In the genomic region with DNA sequence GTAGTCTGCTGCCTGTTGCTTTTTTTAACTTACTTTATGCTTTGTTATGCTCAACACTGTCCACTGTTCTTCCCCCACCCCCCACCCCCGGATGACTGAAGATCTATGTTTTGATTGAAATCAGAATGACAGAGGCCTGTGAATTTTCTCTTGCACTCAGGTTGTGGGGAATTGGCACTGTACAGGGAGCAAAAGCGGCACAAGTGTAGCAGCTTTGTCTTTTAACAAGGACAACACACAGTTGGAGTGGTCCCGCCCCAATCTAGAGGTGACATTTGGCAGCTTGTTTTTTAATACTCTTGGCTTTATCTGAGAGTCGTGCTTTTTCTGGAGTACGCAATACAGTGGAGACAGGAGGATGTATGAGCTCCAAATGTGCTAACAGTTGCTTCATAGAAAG, we compare ENCODE assay signal across 31 mouse cellular contexts. TPM values are rescaled to one million over a fixed set of nuclear protein-coding genes. Genes with fewer than 3 reads are reported as not detected.
DNase-seq lines count a peak whose midpoint lies in the region; ATAC-seq lines count a peak whose summit lies in the region.
"Had no signal": no experiment of that assay in that cellular context is flagged by ENCODE, and none has a peak within 500 bp of the region (broad histone marks: within the 10 kb centered on the region; RNA-seq: fewer than 3 reads in every experiment).

No protein-coding gene starts in this region.

- intact Hi-C loops in heart, postnatal 25 days (cut with DNase I), result no loop called here

- no peak overlapping the region for H3K9ac ChIP-seq in heart, embryonic 15.5 days
- H3K9ac ChIP-seq in midbrain, embryonic 15.5 days, result no peak overlapping the region
- H3K9ac ChIP-seq: embryonic facial prominence, embryonic 13.5 days; forebrain, embryonic 12.5 days; limb, embryonic 15.5 days; liver, embryonic 14.5 days; lung, embryonic 15.5 days; midbrain, embryonic 13.5 days had no signal

- H3K4me3 ChIP-seq in heart, embryonic 15.5 days, result no peak overlapping the region
- no peak overlapping the region for H3K4me3 ChIP-seq in midbrain, embryonic 15.5 days
- H3K4me3 ChIP-seq: embryonic facial prominence, embryonic 13.5 days; erythroblast, embryonic 14.5 days; forebrain, embryonic 12.5 days; gastrocnemius, adult 2 months; hindbrain, embryonic 10.5 days; left cerebral cortex, adult 2 months; limb, embryonic 15.5 days; lung, embryonic 15.5 days; megakaryocyte, embryonic 14.5 days; midbrain, embryonic 13.5 days had no signal

- 33% methylated on average over 5 of the region's 5 CpGs for WGBS in heart, embryonic 15.5 days
- WGBS in midbrain, embryonic 15.5 days, result 85% methylated on average over 5 of the region's 5 CpGs

- H3K9me3 ChIP-seq in heart, embryonic 15.5 days (replicated peaks), result no peaks in the 10 kb centered on the region
- H3K9me3 ChIP-seq in midbrain, embryonic 15.5 days, result no peaks in the 10 kb centered on the region
- H3K9me3 ChIP-seq: limb, embryonic 15.5 days; lung, embryonic 15.5 days had no signal

- peak; percentile 5 for DNase-seq in adrenal gland, postnatal 10 days
- no peak for DNase-seq in adrenal gland, adult (ENCODE audit: inconsistent age in 2 of 2, low spot score in 1 of 2)
- no peak for DNase-seq in heart, postnatal 25 days (ENCODE audit: low spot score)
- DNase-seq in lung, postnatal 36 days, result peak; percentile 15
- DNase-seq in lung, postnatal 25 days (ENCODE audit: low spot score), result no peak
- DNase-seq: adrenal gland, adult 2 months; cerebellum, adult 18-20 months; cerebellum, postnatal 25 days; gastrocnemius, adult 2 months; kidney, adult 9 months; kidney, postnatal 14 days; left cerebral cortex, postnatal 4 days; right cerebral cortex, postnatal 25 days; spleen, adult 18-20 months had no signal

- no peaks in the 10 kb centered on the region for H3K36me3 ChIP-seq in heart, embryonic 15.5 days
- no peaks in the 10 kb centered on the region for H3K36me3 ChIP-seq in midbrain, embryonic 15.5 days (replicated peaks)
- H3K36me3 ChIP-seq: embryonic facial prominence, embryonic 13.5 days; forebrain, embryonic 12.5 days; hindbrain, embryonic 10.5 days; limb, embryonic 15.5 days; lung, embryonic 15.5 days; midbrain, embryonic 13.5 days had no signal

- H3K4me1 ChIP-seq in heart, embryonic 15.5 days (replicated peaks), result peaks cover 26% of the 10 kb centered on the region
- 0 out of 2 replicates have a peak, but pooled peaks cover 3% of the 10 kb centered on the region for H3K4me1 ChIP-seq in midbrain, embryonic 15.5 days
- H3K4me1 ChIP-seq: lung, embryonic 15.5 days; megakaryocyte, embryonic 14.5 days had no signal

- peak; percentile 56 for ATAC-seq in heart, embryonic 15.5 days (replicated peaks; ENCODE audit: insufficient number of reproducible peaks, insufficient read depth, low FRiP score, low read depth)
- no peak for ATAC-seq in megakaryocyte progenitor cell, adult 5-6 weeks (replicated peaks; ENCODE audit: poor library complexity)
- no peak for ATAC-seq in midbrain, embryonic 15.5 days (replicated peaks)
- ATAC-seq: hindbrain, embryonic 16.5 days; intestine, embryonic 16.5 days; midbrain, embryonic 13.5 days had no signal

- H3K4me2 ChIP-seq in heart, embryonic 15.5 days, result no peak overlapping the region
- H3K4me2 ChIP-seq in midbrain, embryonic 15.5 days, result no peak overlapping the region
- H3K4me2 ChIP-seq: embryonic facial prominence, embryonic 13.5 days; forebrain, embryonic 12.5 days; limb, embryonic 15.5 days; lung, embryonic 15.5 days; midbrain, embryonic 13.5 days had no signal

- H3K27ac ChIP-seq in heart, embryonic 15.5 days, result peak overlapping the region; percentile 73
- H3K27ac ChIP-seq in midbrain, embryonic 15.5 days, result no peak overlapping the region
- H3K27ac ChIP-seq: embryonic facial prominence, embryonic 13.5 days; forebrain, embryonic 12.5 days; gastrocnemius, adult 2 months; hindbrain, embryonic 10.5 days; left cerebral cortex, adult 2 months; limb, embryonic 15.5 days; liver, embryonic 14.5 days; lung, embryonic 15.5 days; midbrain, embryonic 13.5 days had no signal

- H3K27me3 ChIP-seq in heart, embryonic 15.5 days, result no peaks in the 10 kb centered on the region
- H3K27me3 ChIP-seq in midbrain, embryonic 15.5 days (replicated peaks), result no peaks in the 10 kb centered on the region
- H3K27me3 ChIP-seq: embryonic facial prominence, embryonic 13.5 days; limb, embryonic 15.5 days; lung, embryonic 15.5 days; midbrain, embryonic 13.5 days had no signal

RNA-seq across cellular contexts. Expression of a gene that starts 57.7 kb away (rescaled TPM):
- total RNA-seq in adrenal gland, postnatal 10 days (2021), result under 1 TPM; 0.33 to 0.36 TPM
- polyA plus RNA-seq in heart, embryonic 15.5 days (2015; fragmentation: Nextera tagmentation; extraction: Ambion mirVana), result 0.04 TPM in 1 of 2 replicates, not detected in the other
- under 1 TPM in 1 of 2 experiments, not detected in 1; 0.08 TPM for total RNA-seq in heart, postnatal 25 days (2021)
- not detected in 2 replicates for total RNA-seq in megakaryocyte progenitor cell, adult 5-6 weeks (2015)
- not detected in 2 replicates for total RNA-seq in megakaryocyte progenitor cell, adult 5-6 weeks (2017)
- polyA plus RNA-seq in midbrain, embryonic 15.5 days (2015; fragmentation: Nextera tagmentation; extraction: Ambion mirVana), result 1.3 and 1.8 TPM in 2 replicates
- total RNA-seq: gastrocnemius, adult 2 months had no signal
- polyA plus RNA-seq: erythroblast, embryonic 14.5 days; thymus, postnatal 0 days had no signal

RNA-seq across cellular contexts. Expression of a gene that starts 58.8 kb away (rescaled TPM):
- 1 to 10 TPM; 1.8 to 2.4 TPM for total RNA-seq in adrenal gland, postnatal 10 days (2021)
- not detected in 2 replicates for polyA plus RNA-seq in heart, embryonic 15.5 days (2015; fragmentation: Nextera tagmentation; extraction: Ambion mirVana)
- total RNA-seq in heart, postnatal 25 days (2021), result not detected
- not detected in 2 replicates for total RNA-seq in megakaryocyte progenitor cell, adult 5-6 weeks (2015)
- total RNA-seq in megakaryocyte progenitor cell, adult 5-6 weeks (2017), result not detected in 2 replicates
- polyA plus RNA-seq in midbrain, embryonic 15.5 days (2015; fragmentation: Nextera tagmentation; extraction: Ambion mirVana), result 0.40 and 0.80 TPM in 2 replicates
- total RNA-seq: gastrocnemius, adult 2 months; left cerebral cortex, adult 2 months; left cerebral cortex, postnatal 4 days had no signal
- polyA plus RNA-seq: erythroblast, embryonic 14.5 days; forebrain, embryonic 12.5 days; hindbrain, embryonic 10.5 days; intestine, embryonic 16.5 days; neural tube, embryonic 11.5 days had no signal

Comparison
In these comparisons a context has a peak if more than half of its experiments do, and no peak if none do; other contexts are left out.
1. DNase-seq: peak in adrenal gland, postnatal 10 days (single experiment) and lung, postnatal 36 days (single experiment); none in adrenal gland, adult (0 of 2), heart, postnatal 25 days (single experiment) and lung, postnatal 25 days (single experiment).